Mouse (Mus musculus): ENCODE data around the gene Dtx3. TPM values are rescaled to one million over a fixed set of nuclear protein-coding genes. Genes with fewer than 3 reads are reported as not detected.

Dtx3 gene
- 100 to 1,000 TPM; 202 to 203 TPM for total RNA-seq (2021)
- long read RNA-seq, experiment 1, transcript Dtx3-201 (6 exons, 1,944 nt), result major isoform, 99 of 175 reads
- long read RNA-seq, experiment 1, transcript Dtx3-202 (5 exons, 1,994 nt), result minor isoform, 17 of 175 reads
- long read RNA-seq, experiment 1, transcript Dtx3-204 (6 exons, 1,925 nt), result minor isoform, 11 of 175 reads
- long read RNA-seq, experiment 1, partial matches to known transcripts, result 33 of 175 reads
- long read RNA-seq, experiment 1, other reads (novel, unspliced or antisense), result 15 of 175 reads
- long read RNA-seq, experiment 2, transcript Dtx3-202 (5 exons, 1,994 nt), result minor isoform, 40 of 158 reads
- long read RNA-seq, experiment 2, transcript Dtx3-204 (6 exons, 1,925 nt), result minor isoform, 8 of 158 reads
- long read RNA-seq, experiment 2, transcript Dtx3-201 (6 exons, 1,944 nt), result major isoform, 59 of 158 reads
- long read RNA-seq, experiment 2, partial matches to known transcripts, result 38 of 158 reads
- long read RNA-seq, experiment 2, other reads (novel, unspliced or antisense), result 13 of 158 reads

- DNase-seq (ENCODE audit: low spot score in 2 of 2), result peak in 1 of 2 experiments; percentile 66
- intact Hi-C loops (cut with DNase I), result no loop called here
Measured at GRCm38 (mm10) chr10:127195328-127196129, at the start of gene Dtx3. TSS of gene Dtx3 (minus strand) at chr10:127195728.

DNA sequence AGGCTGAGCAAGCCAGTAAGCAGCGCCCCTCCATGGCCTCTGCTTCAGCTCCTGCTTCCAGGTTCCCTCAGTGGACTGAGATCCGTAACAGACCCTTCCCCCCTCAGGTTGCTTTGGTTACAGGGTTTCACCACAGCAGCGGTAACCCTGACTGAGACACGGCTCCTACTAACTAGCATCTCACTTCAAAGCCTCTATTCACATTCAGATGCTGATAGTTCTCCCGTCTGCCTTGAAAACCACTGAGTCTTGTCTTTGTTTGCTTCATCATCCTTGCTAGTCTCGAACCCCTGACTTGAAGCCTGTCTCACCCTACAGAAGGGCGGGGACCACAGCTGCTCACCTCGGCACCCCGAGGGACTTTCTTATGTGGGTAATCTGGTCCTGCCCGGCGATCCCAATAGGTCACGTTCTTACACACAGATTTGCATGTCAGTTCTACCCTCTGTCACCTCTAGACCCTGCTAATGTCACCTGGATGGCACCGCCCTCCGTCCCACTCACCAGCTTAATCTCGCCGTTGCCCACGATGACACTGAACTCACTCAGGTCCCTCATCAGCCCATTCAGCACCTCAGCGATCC is 42.8 kb upstream of the Dtx3 start:
- no peak for DNase-seq (ENCODE audit: low spot score in 2 of 2)
- intact Hi-C loops (cut with DNase I), result no loop called here

DNA sequence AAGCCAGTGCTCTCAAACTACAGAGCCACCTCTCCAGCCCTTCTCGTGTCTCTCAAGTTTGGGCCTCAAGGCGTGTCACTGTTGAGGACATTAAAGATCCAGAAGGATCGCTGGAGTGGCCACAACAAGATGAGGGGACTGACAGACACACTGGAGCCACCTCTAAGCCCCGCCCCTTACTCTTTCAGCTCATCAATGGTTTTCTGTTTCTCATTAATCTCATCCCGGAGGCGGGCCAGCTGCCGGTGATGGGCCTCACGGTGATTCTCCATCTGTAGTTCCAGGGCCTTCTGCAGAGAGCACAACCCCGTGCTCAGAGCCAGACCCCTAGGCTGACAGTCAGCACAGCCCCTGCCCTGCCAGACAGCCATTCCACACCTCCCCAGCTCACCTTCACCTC is 41.0 kb upstream of the Dtx3 start:
- DNase-seq (ENCODE audit: low spot score in 2 of 2), result no peak
- intact Hi-C loops (cut with DNase I), result no loop called here

DNA sequence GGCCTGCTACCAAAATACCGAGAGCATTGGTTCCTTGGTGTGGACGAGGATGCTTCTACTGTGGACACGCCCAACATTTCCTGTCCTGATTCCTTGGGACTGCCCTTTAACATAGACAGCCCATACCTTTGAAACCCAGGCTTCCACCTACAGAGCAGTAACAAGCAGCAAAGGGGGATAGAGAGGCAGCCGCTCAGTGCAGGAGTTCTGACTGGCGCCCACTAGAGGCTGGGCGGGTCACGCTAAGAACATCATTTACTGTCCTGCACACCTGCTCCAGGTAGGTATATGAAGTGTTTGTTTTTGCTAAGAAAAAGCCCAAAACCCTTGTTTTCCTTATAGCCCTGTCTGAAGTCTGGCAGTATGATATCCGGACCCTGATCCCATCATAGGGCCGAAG is 37.6 kb upstream of the Dtx3 start:
- intact Hi-C loops (cut with DNase I), result no loop called here
- no peak for DNase-seq (ENCODE audit: low spot score in 2 of 2)

DNA sequence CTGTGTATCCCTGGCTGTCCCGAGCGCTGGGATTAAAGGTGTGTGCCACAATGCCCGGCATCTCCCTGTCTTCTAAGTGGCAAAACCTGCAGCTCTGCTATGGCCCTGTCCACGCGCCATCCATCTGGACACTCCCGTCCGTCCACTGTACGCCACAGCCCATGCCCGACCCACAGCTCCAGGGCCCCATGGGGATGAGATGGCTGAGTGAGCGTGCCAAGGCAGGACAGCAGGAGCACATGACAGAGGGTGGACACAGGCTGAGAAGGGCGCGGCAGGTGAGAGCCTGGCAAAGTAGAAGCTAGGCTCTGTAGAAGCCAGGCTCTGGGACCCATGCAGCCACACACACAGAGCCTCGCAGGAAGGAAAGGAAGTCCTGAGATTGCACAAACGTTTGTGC is 36.2 kb upstream of the Dtx3 start:
- intact Hi-C loops (cut with DNase I), result no loop called here
- DNase-seq (ENCODE audit: low spot score in 2 of 2), result no peak

DNA sequence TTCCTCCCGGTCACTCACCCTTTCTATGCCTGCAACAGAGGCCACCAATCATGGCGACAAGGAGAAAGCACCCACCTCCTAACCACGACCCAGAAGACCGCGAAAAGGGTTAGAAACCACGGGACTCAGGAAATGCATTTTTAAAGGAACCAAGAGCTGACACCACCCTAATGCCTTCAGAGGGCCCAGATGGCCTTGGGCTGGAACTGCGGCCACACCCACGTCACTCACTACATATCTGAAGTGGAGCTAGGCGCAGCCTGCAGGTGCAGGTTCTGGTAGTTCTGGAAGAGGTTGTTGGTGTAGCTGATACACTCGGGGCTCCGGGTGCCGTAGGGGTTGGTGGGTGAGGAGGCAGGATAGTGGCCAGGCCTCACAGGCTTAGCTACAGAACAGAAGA is 35.2 kb upstream of the Dtx3 start:
- intact Hi-C loops (cut with DNase I), result no loop called here
- DNase-seq (ENCODE audit: low spot score in 2 of 2), result no peak

DNA sequence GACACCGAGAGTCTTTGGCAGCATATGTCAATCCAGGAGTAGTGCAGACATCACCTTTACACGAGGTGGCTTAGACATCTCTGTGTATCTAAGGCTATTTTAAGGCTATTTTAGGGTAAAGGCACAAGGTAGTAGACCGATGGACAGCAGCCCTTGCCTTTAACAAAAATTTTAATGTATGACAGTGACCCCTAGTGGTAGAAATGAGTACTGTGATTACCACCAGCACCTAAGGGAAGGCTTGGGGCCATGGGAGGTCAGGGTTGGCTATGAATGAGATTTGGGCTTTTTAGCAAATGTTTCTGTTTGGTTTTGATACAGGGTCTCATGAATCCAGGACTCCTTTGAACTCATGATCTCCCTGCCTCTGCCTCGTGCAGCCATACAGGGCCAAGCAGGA is 33.4 kb upstream of the Dtx3 start:
- intact Hi-C loops (cut with DNase I), result loop anchor here (1.0 to 5.0 kb wide), 2 partner anchors 52 to 107 kb away; partner anchors contain the start of gene Os9
- peak; percentile 59 to 65 for DNase-seq (ENCODE audit: low spot score in 2 of 2)

GRCm38 (mm10) chr10:127227163-127227562 is 31.6 kb upstream of the Dtx3 start:
- intact Hi-C loops (cut with DNase I), result loop anchor here (5.0 kb wide), 1 partner anchor 105 kb away; the partner anchor contains the start of gene Os9

GRCm38 (mm10) chr10:127226318-127226895 is 30.9 kb upstream of the Dtx3 start:
- intact Hi-C loops (cut with DNase I), result loop anchor here (5.0 kb wide), 1 partner anchor 104 kb away; the partner anchor contains the start of gene Os9

More at GRCm38 (mm10) chr10:127227163-127227562, 31.6 kb upstream of the Dtx3 start:
- DNase-seq (ENCODE audit: low spot score in 2 of 2), result no peak

DNA sequence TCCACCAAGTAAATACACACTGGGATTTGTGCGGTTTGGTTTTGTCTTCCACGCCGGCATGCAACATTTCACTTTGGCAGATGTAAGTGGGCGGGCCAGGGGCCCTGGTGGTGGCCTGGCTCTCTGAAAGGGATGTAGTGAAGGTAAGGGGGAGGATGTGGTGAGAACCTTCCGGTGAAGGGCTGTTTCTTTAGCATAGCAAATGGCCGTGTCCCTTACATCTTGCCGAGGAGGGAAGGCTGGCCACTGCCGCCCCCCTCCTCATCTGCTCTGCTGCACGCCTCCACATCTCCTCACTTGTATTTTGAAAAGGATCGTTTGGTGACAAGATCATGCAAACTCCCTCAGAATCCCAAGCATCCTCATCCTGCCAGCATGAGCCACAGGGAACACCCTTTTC is 30.2 kb upstream of the Dtx3 start:
- peak; percentile 48 to 69 for DNase-seq (ENCODE audit: low spot score in 2 of 2)
- intact Hi-C loops (cut with DNase I), result loop anchor here (5.0 kb wide), 1 partner anchor 103 kb away; the partner anchor contains the start of gene Os9

More at GRCm38 (mm10) chr10:127226318-127226895, 30.9 kb upstream of the Dtx3 start:
- no peak for DNase-seq (ENCODE audit: low spot score in 2 of 2)

DNA sequence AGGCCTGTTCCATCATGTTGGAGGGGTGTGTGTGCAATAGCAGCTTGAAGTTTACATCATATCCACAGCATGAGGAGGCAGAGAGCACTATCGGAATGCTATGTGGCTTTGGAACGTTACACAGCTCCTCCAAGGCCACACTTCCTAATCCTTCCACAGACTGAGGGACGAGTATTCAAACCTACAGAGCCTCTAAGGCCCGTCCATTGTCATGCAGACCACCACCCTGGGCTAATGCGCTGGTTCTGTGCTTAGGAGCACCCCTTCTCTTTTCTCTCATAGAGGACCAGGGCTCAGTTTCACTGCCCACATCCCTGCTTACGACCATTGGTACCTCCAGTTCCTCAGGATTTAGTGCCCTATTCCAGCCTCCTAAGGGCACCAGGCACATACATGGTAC is 29.7 kb upstream of the Dtx3 start:
- intact Hi-C loops (cut with DNase I), result loop anchor here (5.0 kb wide), 1 partner anchor 103 kb away; the partner anchor contains the start of gene Os9
- DNase-seq (ENCODE audit: low spot score in 2 of 2), result no peak

- intact Hi-C loops (cut with DNase I), result no loop called here
- DNase-seq (ENCODE audit: low spot score in 2 of 2), result no peak
Measured at GRCm38 (mm10) chr10:127218339-127218738, 22.8 kb upstream of the Dtx3 start.

DNA sequence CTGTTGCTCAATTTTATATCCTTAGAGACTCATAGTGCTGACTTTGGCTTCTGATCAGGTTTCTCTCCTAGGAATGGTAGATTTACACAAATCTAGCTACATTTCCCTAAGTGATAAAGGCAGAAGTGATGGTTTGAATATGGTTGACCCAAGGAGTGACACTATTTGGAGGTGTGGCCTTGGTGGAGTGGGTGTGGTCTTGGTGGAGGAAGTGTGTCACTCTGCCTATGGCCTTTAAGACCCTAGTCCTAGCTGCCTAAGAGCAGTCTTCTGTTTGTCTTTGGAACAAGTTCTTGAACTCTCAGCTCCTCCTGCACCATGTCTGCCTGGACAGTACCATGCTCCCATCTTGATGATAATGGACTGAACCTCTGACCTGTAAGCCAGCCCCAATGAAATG is 21.6 kb upstream of the Dtx3 start:
- DNase-seq (ENCODE audit: low spot score in 2 of 2), result no peak
- intact Hi-C loops (cut with DNase I), result no loop called here

DNA sequence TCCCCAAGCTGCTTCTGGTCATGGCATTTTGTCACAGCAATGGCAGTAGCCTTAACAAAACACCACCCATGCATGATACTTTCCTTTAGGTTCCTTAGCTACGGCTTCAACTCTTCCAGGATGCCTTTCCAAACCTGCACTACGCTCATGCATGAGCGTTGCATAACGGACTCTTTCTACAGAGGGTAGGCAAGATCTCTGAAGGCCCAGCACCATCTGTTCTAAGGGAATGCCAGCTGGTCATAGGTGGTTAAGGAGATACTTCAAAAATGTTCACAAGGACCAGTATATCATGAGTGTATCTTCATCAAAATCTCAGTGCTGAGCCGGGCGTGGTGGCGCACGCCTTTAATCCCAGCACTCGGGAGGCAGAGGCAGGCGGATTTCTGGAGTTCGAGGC is 20.9 kb upstream of the Dtx3 start:
- intact Hi-C loops (cut with DNase I), result no loop called here
- no peak for DNase-seq (ENCODE audit: low spot score in 2 of 2)

DNA sequence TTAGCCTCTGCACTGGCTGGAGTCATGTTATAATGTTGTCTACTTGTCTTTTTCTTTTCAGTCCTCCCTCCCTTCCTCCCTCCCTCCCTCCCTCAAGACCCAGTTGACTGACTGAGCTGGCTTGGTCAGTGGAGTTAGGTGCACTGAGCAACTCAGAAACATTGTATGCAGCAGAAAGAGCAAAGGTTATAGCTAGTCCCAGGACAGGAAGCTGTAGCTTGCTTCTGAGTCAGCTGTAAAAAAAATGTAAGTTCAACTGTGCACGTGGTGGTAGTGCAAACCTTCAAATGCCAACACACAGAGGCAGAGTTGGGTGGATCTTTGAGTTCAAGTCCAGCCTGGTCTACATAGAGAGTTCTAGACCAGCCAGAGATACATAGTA is 18.9 kb upstream of the Dtx3 start:
- intact Hi-C loops (cut with DNase I), result no loop called here

DNA sequence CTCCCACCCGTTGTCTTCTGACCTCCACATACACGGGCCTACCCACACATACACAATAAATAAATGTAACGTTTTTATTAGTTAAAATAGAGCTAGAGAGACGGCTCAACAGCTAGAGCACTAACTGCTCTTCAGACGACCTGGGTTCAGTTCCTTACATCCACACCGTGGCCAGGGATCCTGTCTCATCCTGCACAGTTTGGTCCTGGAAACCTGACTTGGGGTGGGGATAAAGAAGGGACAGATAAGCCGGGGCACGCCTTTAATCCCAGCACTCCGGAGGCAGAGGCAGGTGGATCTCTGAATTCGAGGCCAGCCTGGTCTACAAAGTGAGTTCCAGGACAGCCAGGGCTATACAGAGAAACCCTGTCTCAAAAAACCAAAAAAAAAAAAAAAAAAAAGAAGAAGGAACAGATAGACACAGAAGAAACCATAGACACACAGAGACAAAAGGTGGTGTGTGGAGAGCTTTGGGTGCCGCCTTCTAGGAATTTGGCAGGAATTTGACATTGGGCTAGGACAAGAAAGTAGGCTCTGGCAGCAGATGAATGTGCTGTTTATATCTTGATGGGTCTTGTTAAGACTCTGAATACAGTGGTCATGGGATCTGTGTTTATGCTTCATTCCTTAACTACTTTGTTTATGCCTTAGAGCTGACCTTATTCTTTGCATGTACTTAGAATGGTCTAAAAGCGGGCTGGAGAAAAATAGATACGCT is 18.3 kb upstream of the Dtx3 start:
- intact Hi-C loops (cut with DNase I), result no loop called here
- no peak for DNase-seq (ENCODE audit: low spot score in 2 of 2)

More for the DNA sequence above, 18.9 kb upstream of the Dtx3 start:
- DNase-seq (ENCODE audit: low spot score in 2 of 2), result no peak

GRCm38 (mm10) chr10:127213272-127213671 is 17.7 kb upstream of the Dtx3 start:
- DNase-seq (ENCODE audit: low spot score in 2 of 2), result no peak
- intact Hi-C loops (cut with DNase I), result no loop called here

GRCm38 (mm10) chr10:127211414-127211854 is 15.9 kb upstream of the Dtx3 start, which contains the start of gene Pip4k2c:
TSS of gene Pip4k2c (minus strand) at chr10:127211585.
- intact Hi-C loops (cut with DNase I), result no loop called here
- DNase-seq (ENCODE audit: low spot score in 2 of 2), result peak; percentile 85 to 88

Data from left cerebral cortex, postnatal 14 days (tissue).